ENCODE assay signal across 29 mouse cellular contexts in genomic region chr11:90685196-90685595, GRCm38 (mm10). TPM values are rescaled to one million over a fixed set of nuclear protein-coding genes. Genes with fewer than 3 reads are reported as not detected.
DNase-seq lines count a peak whose midpoint lies in the region; ATAC-seq and TF ChIP-seq lines count a peak whose summit lies in the region.
"Had no signal": no experiment of that assay in that cellular context is flagged by ENCODE, and none has a peak within 500 bp of the region (broad histone marks: within the 10 kb centered on the region; RNA-seq: fewer than 3 reads in every experiment).

No protein-coding gene starts in this region.

- TF ChIP-seq POLR2A in lung, adult 2 months (IDR thresholded peaks at IDR 0.05; ENCODE audit: borderline replicate concordance, extremely low read depth, low read depth, low read length) = no peak

- WGBS in kidney, embryonic 16.5 days = 65% methylated on average over 6 of the region's 6 CpGs
- WGBS in liver, embryonic 11.5 days = 76% methylated on average over 6 of the region's 6 CpGs
- 68% methylated on average over 6 of the region's 6 CpGs for WGBS in liver, embryonic 14.5 days (ENCODE audit: insufficient replicate concordance)
- WGBS in lung, adult 2 months = 76% methylated on average over 6 of the region's 6 CpGs

- H3K4me3 ChIP-seq in erythroblast, embryonic 14.5 days (replicated peaks) = peak overlapping the region; percentile 79
- H3K4me3 ChIP-seq in kidney, embryonic 16.5 days (ENCODE audit: low read length) = no peak overlapping the region
- no peak overlapping the region for H3K4me3 ChIP-seq in liver, embryonic 11.5 days (ENCODE audit: low read depth, low read length)
- H3K4me3 ChIP-seq in liver, embryonic 14.5 days (ENCODE audit: insufficient read depth in 1 of 2, low read depth in 2 of 2, low read length in 2 of 2) = peak overlapping the region in 1 of 2 experiments; percentile 87; a peak in 3 of 4 replicates
- H3K4me3 ChIP-seq in lung, adult 2 months (replicated peaks; ENCODE audit: extremely low read depth, low read depth, low read length) = no peak overlapping the region
- H3K4me3 ChIP-seq: forebrain, embryonic 13.5 days; heart, adult 2 months; heart, embryonic 15.5 days; limb, embryonic 10.5 days; limb, embryonic 15.5 days; midbrain, embryonic 15.5 days had no signal

- H3K4me1 ChIP-seq in erythroblast, embryonic 14.5 days (ENCODE audit: control insufficient read depth) = peaks cover 64% of the 10 kb centered on the region
- peaks cover 18% of the 10 kb centered on the region; the same call in 1 of the 2 replicates for H3K4me1 ChIP-seq in kidney, embryonic 16.5 days (ENCODE audit: insufficient read depth, low read length)
- H3K4me1 ChIP-seq in liver, embryonic 11.5 days (replicated peaks; ENCODE audit: control insufficient read depth, insufficient read depth, low read length) = peaks cover 13% of the 10 kb centered on the region
- H3K4me1 ChIP-seq in liver, embryonic 14.5 days (replicated peaks; ENCODE audit: control insufficient read depth in 2 of 2, insufficient read depth in 2 of 2, low read length in 1 of 2) = peaks cover 14 to 23% of the 10 kb centered on the region in 2 experiments
- H3K4me1 ChIP-seq in lung, adult 2 months (ENCODE audit: control insufficient read depth, insufficient read depth, low read length) = no peaks in the 10 kb centered on the region

- H3K36me3 ChIP-seq in erythroblast, embryonic 14.5 days (ENCODE audit: control insufficient read depth) = peaks cover 62% of the 10 kb centered on the region
- H3K36me3 ChIP-seq in kidney, embryonic 16.5 days (ENCODE audit: insufficient read depth, low read length) = peaks cover 8% of the 10 kb centered on the region; the same call in 1 of the 2 replicates
- H3K36me3 ChIP-seq in liver, embryonic 11.5 days (ENCODE audit: control insufficient read depth, insufficient read depth, low read length) = peaks cover 3% of the 10 kb centered on the region; the same call in 1 of the 2 replicates
- H3K36me3 ChIP-seq in liver, embryonic 14.5 days (replicated peaks; ENCODE audit: control insufficient read depth, insufficient read depth, low read depth) = peaks cover 39% of the 10 kb centered on the region
- H3K36me3 ChIP-seq: limb, embryonic 10.5 days; limb, embryonic 15.5 days; midbrain, embryonic 15.5 days had no signal

- 0 out of 2 replicates have a peak overlapping the region, but pooled peaks have one; percentile 29 for H3K9ac ChIP-seq in kidney, embryonic 16.5 days (replicated peaks; ENCODE audit: low read length)
- no peak overlapping the region for H3K9ac ChIP-seq in liver, embryonic 11.5 days (ENCODE audit: low read depth, low read length)
- peak overlapping the region; percentile 7; the same call in 1 of the 2 replicates for H3K9ac ChIP-seq in liver, embryonic 14.5 days (replicated peaks)
- H3K9ac ChIP-seq: forebrain, embryonic 13.5 days; heart, embryonic 15.5 days; hindbrain, embryonic 14.5 days; limb, embryonic 15.5 days; midbrain, embryonic 15.5 days had no signal

- TF ChIP-seq EP300 in liver, embryonic 14.5 days (IDR thresholded peaks at IDR 0.05; ENCODE audit: low read depth) = no peak

- no peak overlapping the region for H3K4me2 ChIP-seq in kidney, embryonic 16.5 days (replicated peaks; ENCODE audit: low read depth, low read length)
- H3K4me2 ChIP-seq in liver, embryonic 11.5 days = peak overlapping the region; percentile 25
- H3K4me2 ChIP-seq in liver, embryonic 14.5 days (ENCODE audit: low read depth) = peak overlapping the region; percentile 77
- H3K4me2 ChIP-seq: forebrain, embryonic 13.5 days; heart, embryonic 15.5 days; hindbrain, embryonic 14.5 days; limb, embryonic 15.5 days; midbrain, embryonic 15.5 days had no signal

- no peak overlapping the region for H3K27ac ChIP-seq in kidney, embryonic 16.5 days (ENCODE audit: low read length)
- no peak overlapping the region for H3K27ac ChIP-seq in liver, embryonic 11.5 days (ENCODE audit: low read depth, low read length)
- no peak overlapping the region for H3K27ac ChIP-seq in liver, embryonic 14.5 days
- H3K27ac ChIP-seq: forebrain, embryonic 13.5 days; heart, adult 2 months; heart, embryonic 15.5 days; hindbrain, embryonic 14.5 days; kidney, postnatal 0 days; limb, embryonic 10.5 days; limb, embryonic 15.5 days; midbrain, embryonic 15.5 days had no signal

- TF ChIP-seq CTCF in liver, embryonic 14.5 days (IDR thresholded peaks at IDR 0.05; ENCODE audit: low read depth) = no peak
- no peak for TF ChIP-seq CTCF in lung, adult 2 months (IDR thresholded peaks at IDR 0.05; ENCODE audit: insufficient read depth, low read length)

- DNase-seq in kidney, adult 18-20 months = no peak
- no peak for DNase-seq in liver, embryonic 11.5 days (ENCODE audit: low spot score)
- no peak for DNase-seq in liver, embryonic 14.5 days (ENCODE audit: low read depth in 3 of 3, low spot score in 3 of 3)
- DNase-seq in frontal cortex, postnatal 36 days (ENCODE audit: low spot score in 2 of 2) = no peak
- DNase-seq in lung, adult 2 months = no peak
- DNase-seq: cerebellum, adult 2 months; cerebellum, postnatal 14 days; gastrocnemius, postnatal 36 days; heart, adult 2 months; heart, postnatal 36 days; kidney, adult 2 months; kidney, postnatal 4 days; layer of hippocampus, adult 9-11 months; lung, postnatal 4 days; right cerebral cortex, adult 18-20 months; spleen, adult 18-20 months; thymus, postnatal 14 days had no signal

- peaks cover 6% of the 10 kb centered on the region; the same call in 1 of the 2 replicates for H3K9me3 ChIP-seq in erythroblast, embryonic 14.5 days (ENCODE audit: control insufficient read depth, low read length)
- H3K9me3 ChIP-seq in kidney, embryonic 16.5 days (ENCODE audit: low read length) = no peaks in the 10 kb centered on the region
- no peaks in the 10 kb centered on the region for H3K9me3 ChIP-seq in liver, embryonic 11.5 days (ENCODE audit: control insufficient read depth, low read length)
- H3K9me3 ChIP-seq in liver, embryonic 14.5 days (ENCODE audit: control insufficient read depth, low read length) = no peaks in the 10 kb centered on the region
- H3K9me3 ChIP-seq: forebrain, embryonic 13.5 days; heart, embryonic 15.5 days; limb, embryonic 10.5 days; limb, embryonic 15.5 days; midbrain, embryonic 15.5 days had no signal

- peaks cover 18% of the 10 kb centered on the region for H3K27me3 ChIP-seq in erythroblast, embryonic 14.5 days (ENCODE audit: control insufficient read depth)
- H3K27me3 ChIP-seq in kidney, embryonic 16.5 days (ENCODE audit: insufficient read depth, low read length) = no peaks in the 10 kb centered on the region
- H3K27me3 ChIP-seq in liver, embryonic 11.5 days (replicated peaks; ENCODE audit: control insufficient read depth, insufficient read depth, low read length) = no peaks in the 10 kb centered on the region
- H3K27me3 ChIP-seq in liver, embryonic 14.5 days (ENCODE audit: control insufficient read depth, insufficient read depth, low read length) = no peaks in the 10 kb centered on the region
- H3K27me3 ChIP-seq: heart, embryonic 15.5 days; limb, embryonic 15.5 days; midbrain, embryonic 15.5 days; Patski had no signal

- ATAC-seq in erythroblast, adult 5-6 weeks (replicated peaks; ENCODE audit: low FRiP score, poor library complexity, severe bottlenecking) = no peak
- ATAC-seq in kidney, embryonic 16.5 days (ENCODE audit: low FRiP score, low TSS enrichment) = no peak
- no peak for ATAC-seq in liver, embryonic 11.5 days (replicated peaks; ENCODE audit: low FRiP score)
- no peak for ATAC-seq in liver, embryonic 14.5 days (ENCODE audit: insufficient read depth)
- ATAC-seq: forebrain, embryonic 13.5 days; lung, postnatal 0 days; midbrain, embryonic 15.5 days; Patski had no signal

RNA-seq across cellular contexts. Expression of gene Tom1l1, which starts 3.0 kb away (rescaled TPM):
- 1.2 and 1.3 TPM in 2 replicates for polyA plus RNA-seq in erythroblast, embryonic 14.5 days (2012)
- total RNA-seq in erythroblast, adult 5-6 weeks (2015; ENCODE audit: low replicate concordance) = 45.1 and 50.1 TPM in 2 replicates
- total RNA-seq in erythroblast, adult 5-6 weeks (2017; ENCODE audit: low replicate concordance) = 99.1 and 124 TPM in 2 replicates
- polyA plus RNA-seq in kidney, embryonic 16.5 days (2015; fragmentation: Nextera tagmentation; extraction: Ambion mirVana) = 33.9 and 36.1 TPM in 2 replicates
- polyA plus RNA-seq in liver, embryonic 11.5 days (2014; fragmentation: Nextera tagmentation; extraction: Ambion mirVana) = 60.7 and 66.0 TPM in 2 replicates
- polyA plus RNA-seq in liver, embryonic 14.5 days (2012; rRNA removed) = 13.6 and 26.6 TPM in 2 replicates
- polyA plus RNA-seq in liver, embryonic 14.5 days (2014; fragmentation: Nextera tagmentation; extraction: Ambion mirVana) = 58.9 and 60.6 TPM in 2 replicates
- 4.0 and 7.4 TPM in 2 replicates for polyA plus RNA-seq in lung, adult 2 months (2012; rRNA removed)

RNA-seq across cellular contexts. Expression of gene Cox11, which starts 47.2 kb away (rescaled TPM):
- polyA plus RNA-seq in erythroblast, embryonic 14.5 days (2012) = 3.3 and 3.7 TPM in 2 replicates
- 40.3 and 52.6 TPM in 2 replicates for total RNA-seq in erythroblast, adult 5-6 weeks (2015; ENCODE audit: low replicate concordance)
- total RNA-seq in erythroblast, adult 5-6 weeks (2017; ENCODE audit: low replicate concordance) = 33.4 and 45.7 TPM in 2 replicates
- polyA plus RNA-seq in kidney, embryonic 16.5 days (2015; fragmentation: Nextera tagmentation; extraction: Ambion mirVana) = 36.6 and 37.9 TPM in 2 replicates
- polyA plus RNA-seq in liver, embryonic 11.5 days (2014; fragmentation: Nextera tagmentation; extraction: Ambion mirVana) = 25.9 and 28.8 TPM in 2 replicates
- polyA plus RNA-seq in liver, embryonic 14.5 days (2012; rRNA removed) = 16.3 and 17.4 TPM in 2 replicates
- polyA plus RNA-seq in liver, embryonic 14.5 days (2014; fragmentation: Nextera tagmentation; extraction: Ambion mirVana) = 16.0 and 17.3 TPM in 2 replicates
- polyA plus RNA-seq in lung, adult 2 months (2012; rRNA removed) = 6.9 and 11.9 TPM in 2 replicates

RNA-seq across cellular contexts. Expression of gene Stxbp4, which starts 47.3 kb away (rescaled TPM):
- polyA plus RNA-seq in erythroblast, embryonic 14.5 days (2012) = 0.13 and 0.15 TPM in 2 replicates
- total RNA-seq in erythroblast, adult 5-6 weeks (2015; ENCODE audit: low replicate concordance) = 28.6 and 34.9 TPM in 2 replicates
- 29.7 and 41.9 TPM in 2 replicates for total RNA-seq in erythroblast, adult 5-6 weeks (2017; ENCODE audit: low replicate concordance)
- polyA plus RNA-seq in kidney, embryonic 16.5 days (2015; fragmentation: Nextera tagmentation; extraction: Ambion mirVana) = 23.3 and 29.4 TPM in 2 replicates
- polyA plus RNA-seq in liver, embryonic 11.5 days (2014; fragmentation: Nextera tagmentation; extraction: Ambion mirVana) = 16.6 and 17.9 TPM in 2 replicates
- 2.1 and 2.6 TPM in 2 replicates for polyA plus RNA-seq in liver, embryonic 14.5 days (2012; rRNA removed)
- 4.8 and 6.2 TPM in 2 replicates for polyA plus RNA-seq in liver, embryonic 14.5 days (2014; fragmentation: Nextera tagmentation; extraction: Ambion mirVana)
- 2.4 and 3.4 TPM in 2 replicates for polyA plus RNA-seq in lung, adult 2 months (2012; rRNA removed)
